Mouse (Mus musculus) E14TG2a.4 (cell line): ENCODE data around the gene Scarb1.

Experiments
- CTCF ChIP-seq: conservative IDR thresholded peaks from 2 replicates; pipeline ENCODE4 v1.5.1; 2014; ENCODE audit warnings: low read length
- NANOG ChIP-seq: IDR thresholded peaks from 2 replicates; pipeline ENCODE4 v1.6.1; 2014; ENCODE audit warnings: borderline replicate concordance, low read length, mixed read lengths

- TF ChIP-seq CTCF (no peak), NANOG (no peak)
Observed at GRCm38 (mm10) chr5:125331811-125332210, 9.1 kb downstream of the Scarb1 start.
